Mouse (Mus musculus) small intestine, adult 2 months (tissue): Measurements from ENCODE around the gene Hmgb1.

Source experiments
- CTCF ChIP-seq: fragments of 200-500 bp; IDR thresholded peaks from 2 replicates; pipeline ENCODE4 v1.5.1; 2012; ENCODE audit warnings: low read depth, mild to moderate bottlenecking, control low read depth, inconsistent platforms, low read length, moderate library complexity, mixed read lengths; ENCODE audit not compliant: insufficient replicate concordance, insufficient read length; ENCODE audit errors: extremely low read depth
- POLR2A ChIP-seq: fragments of 200-500 bp; IDR thresholded peaks from 2 replicates; pipeline ENCODE4 v1.6.1; 2012; ENCODE audit warnings: low read depth, mild to moderate bottlenecking, control low read depth, inconsistent platforms, low read length, moderate library complexity

- TF ChIP-seq CTCF (no peak), POLR2A (no peak)
Measured at GRCm38 (mm10) chr5:149009111-149009510, 175.2 kb downstream of the Hmgb1 start.
